Mouse (Mus musculus) adrenal gland, adult (tissue): Measurements from ENCODE around the gene Spint5.
"Not testable (repeated sequence)": the region's sequence is repeated elsewhere in the genome, so short reads cannot be mapped to it uniquely, and the experiment has no call there.

ENCODE experiments used
- DNase-seq, 2 experiments: peaks; one replicate each; pipeline ENCODE4 v3.0.0; 2022 to 2023; ENCODE audit warnings: low spot score in 1 of 2; ENCODE audit not compliant: inconsistent age in 2 of 2

Gene Spint5

DNA sequence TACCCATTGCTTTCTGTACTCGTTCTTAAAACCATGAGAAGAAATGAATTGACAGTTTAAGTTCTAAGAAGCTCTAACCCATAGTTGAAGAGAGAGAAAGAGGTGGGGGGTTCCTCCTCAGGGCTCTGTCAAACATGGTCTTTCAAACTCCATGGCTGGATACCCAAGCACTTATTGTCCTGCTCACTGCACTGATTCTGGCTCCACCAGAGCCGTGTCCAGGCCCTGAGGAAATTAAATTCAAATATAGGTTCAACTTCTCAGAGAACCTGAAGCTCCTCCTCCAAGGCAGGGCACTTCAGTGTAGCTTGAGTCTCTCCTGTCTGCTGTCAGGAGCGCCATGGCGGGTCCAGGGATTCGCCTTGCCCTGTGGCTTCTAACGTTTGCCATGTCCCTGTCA lies at the start of gene Spint5:
Gene Spint5 (plus strand): TSS at position 301 of the 400 bp plus-strand sequence.
- DNase-seq: no peak

DNA sequence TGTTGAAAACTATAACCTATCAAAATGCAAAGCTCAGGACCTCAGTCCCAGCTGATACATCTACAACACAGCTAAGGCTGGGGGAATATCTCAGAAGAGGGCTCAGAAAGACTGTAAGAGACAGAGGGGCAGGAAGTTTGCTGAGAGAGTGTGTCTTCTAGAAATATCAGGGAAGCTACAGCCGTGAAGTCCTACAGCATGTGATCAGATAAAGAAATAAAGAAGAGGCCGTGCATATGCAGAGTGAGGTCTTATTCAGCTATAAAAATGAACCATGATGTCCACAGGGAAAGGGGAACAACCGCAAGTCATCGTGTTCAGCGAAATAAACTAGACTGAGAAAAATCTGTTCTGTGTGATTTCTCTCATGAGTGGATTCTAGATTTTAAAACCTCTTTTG lies 44.8 kb upstream of the Spint5 start:
- no peak for DNase-seq

DNA sequence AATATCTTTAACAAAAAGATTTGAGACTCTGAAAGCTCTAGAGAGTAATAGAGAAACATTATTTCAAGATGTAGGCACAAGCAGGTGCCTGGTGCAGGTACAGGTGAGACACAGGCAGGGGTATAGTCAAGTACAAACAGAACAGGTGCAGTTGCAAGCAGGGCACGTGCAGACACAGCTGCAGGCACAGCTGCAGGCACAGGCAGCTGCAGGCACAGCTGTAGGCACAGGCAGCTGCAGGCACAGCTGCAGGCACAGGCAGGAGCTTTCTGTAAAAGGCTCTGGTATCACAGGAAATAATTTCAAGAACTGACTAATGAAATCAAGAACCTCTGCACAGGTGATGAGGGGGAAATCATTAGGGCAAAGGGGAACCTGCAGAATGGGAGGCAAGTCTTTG lies 44.2 kb upstream of the Spint5 start:
- no peak for DNase-seq

DNA sequence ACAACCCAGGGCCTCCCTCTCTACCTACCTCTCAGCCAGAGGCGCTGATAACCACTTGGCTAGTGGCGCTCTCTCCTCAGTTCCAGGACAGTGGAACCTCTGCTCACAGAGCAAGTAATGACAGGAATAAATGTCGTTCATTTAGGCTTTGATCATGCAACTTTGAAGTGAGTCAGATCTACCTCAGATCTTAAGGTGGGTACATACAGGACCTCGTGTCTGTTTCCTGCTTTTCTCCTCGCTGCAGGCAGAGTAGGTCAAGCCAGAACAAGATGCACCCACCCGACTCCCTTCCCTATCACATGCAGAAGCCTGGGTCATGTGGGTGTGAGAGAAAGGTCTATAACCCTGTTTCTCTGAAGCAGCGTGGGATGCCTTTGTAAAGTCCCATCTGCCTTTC lies 41.1 kb upstream of the Spint5 start, which contains the start of gene Wfdc11:
Gene Wfdc11 (minus strand): TSS at position 101 of the 400 bp plus-strand sequence.
- DNase-seq: no peak

DNA sequence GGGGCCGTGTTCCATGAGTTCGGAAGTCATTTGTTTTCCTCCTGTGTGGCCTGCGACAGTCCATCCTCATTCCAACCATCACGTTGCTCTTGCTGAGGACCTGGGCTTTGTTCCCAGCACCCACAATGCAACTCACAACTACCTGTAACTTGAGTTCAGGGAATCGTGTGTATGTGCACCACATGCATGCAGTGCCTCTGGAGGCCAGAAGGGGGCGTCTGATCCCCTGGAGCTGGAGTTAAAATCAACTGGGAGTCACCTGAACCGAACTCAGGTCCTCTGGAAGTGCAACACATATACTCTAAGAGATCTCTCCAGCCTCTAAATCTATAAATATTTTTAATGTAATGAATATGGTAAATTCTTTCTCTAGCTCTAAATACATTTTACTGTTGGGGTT lies 39.0 kb upstream of the Spint5 start:
- no peak for DNase-seq

DNA sequence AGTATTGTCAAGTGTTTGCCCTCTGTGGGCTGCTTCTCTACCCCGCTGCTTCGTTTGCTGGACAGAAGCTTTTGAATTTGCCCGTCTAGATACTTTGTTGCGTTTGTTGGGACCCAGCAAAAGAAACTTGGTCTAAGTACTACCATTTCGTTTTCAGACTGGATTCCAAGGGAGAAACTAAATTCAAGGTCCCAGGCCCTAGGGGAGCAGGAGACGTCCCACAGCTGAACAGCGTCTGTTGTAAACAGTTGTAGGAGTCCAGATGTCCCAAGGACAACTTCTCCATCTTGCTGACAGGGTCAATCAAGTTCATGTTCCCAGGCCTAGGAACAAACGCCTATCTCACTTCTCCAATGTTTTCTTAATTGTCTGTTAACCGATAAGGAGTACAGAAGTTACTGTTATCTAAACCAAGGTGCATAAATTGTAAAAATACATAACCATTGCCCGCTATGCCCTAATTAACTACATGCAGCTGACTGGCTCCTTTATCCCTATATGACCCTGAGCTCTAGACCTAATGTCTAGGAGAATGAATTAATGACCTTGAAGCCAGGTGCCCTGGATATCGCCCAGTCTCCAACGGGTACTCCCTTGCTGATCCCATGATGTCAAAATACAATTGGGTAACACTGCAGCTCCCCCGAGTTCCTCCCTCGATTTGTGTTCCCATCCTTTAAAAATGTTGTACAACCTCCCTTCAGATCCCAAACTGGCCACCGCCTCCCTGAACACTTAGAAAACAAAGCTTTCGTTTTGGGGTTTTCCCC lies 38.0 kb upstream of the Spint5 start:
- DNase-seq: peak in 1 of 2 experiments; percentile 20

DNA sequence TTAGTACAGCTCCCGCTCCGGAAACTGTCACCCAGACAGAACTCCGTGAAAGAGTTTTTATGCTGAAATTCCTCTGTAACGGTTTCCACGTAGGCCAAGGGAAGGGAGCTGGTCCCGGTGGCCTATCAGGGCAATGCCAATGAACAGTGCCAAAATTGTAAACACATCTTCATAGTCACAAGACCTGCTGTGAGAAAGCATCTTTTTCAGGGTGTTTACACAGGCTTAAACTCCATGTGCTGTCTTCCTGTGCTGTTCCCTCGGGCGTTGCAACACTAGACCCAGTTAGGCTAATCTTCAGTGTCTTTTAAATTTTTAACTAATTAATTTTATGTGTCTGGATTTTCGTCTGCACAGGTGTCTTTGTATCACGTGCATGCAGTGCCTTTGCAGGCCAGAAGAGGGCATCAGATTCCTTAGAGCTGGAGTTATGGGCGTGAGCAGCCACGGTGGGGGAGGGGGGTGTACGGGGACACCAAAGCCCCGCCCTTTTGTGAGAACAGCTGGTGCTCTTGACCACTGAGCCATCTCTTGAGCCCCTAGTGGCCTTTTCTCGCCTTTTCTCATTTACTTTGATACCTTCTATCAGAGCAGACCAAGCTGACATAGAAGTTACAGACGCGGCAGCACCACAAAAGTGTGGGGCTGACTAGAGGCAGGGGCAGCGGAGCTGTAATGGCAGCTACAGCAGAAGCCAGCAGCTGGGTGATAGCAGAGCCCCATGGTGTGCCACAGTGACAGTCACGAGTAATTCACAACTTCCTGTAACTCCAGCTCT lies 36.1 kb upstream of the Spint5 start:
- DNase-seq: peak; percentile 60 to 82

DNA sequence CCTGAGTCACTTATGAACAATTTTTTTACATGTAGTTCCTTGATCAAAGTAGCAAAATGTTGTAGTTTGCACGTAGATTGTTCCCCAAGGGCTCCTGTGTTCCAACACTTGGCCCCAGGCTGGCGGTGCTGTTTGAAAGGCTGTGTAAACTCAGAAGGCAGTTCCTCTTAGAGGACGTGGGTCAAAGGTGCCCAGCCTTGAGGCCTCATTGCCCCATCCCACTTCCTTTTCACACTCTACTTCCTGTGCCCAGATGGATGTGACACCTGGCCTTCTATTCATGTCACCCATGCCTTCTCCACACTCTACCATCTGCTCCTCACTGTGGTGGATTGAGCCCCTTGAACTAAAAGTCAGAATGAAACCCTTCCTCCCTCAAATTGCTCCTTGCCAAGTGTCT lies 35.2 kb upstream of the Spint5 start:
- DNase-seq: peak in 1 of 2 experiments; percentile 29

DNA sequence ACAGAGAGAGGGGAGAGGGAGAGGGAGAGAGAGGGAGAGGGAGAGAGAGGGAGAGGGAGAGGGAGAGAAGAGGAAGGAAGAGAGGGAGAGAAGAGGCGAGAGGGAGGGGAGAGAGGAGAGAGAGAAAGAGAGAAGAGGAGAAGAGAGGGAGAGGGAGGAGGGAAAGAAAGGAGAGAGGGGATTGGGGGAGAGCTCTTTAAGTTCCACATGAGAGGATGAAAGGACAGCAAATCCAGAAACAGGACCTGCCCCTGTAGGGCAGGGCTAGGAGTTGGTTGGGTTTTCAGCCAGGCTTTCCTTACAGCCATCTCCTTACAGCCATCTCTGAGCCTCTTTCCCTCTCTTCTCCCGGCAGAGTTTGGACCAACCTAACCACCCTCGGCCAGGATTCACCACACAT lies 30.3 kb upstream of the Spint5 start, which contains the start of gene Wfdc13:
Gene Wfdc13 (plus strand): TSS at position 301 of the 400 bp plus-strand sequence.
- no peak for DNase-seq

DNA sequence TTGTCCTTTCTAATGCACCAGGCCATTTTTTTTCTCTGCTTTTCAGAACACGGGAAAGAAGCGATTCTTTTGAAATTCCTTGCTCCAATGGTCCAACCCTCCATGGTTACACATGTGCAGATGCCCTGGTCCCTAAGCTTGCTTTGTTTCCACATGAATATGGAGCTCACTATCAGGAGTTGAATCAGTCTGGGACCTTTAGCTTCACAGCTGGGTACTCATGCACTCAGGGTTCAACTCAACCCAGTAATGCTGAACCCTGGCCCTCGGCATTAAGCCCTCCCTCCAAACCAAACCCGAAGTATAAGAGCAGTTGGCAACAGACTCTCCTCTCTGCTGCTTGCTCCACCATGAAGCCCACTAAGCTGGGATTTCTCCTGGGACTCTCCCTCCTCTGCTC lies 16.9 kb upstream of the Spint5 start, which contains the start of gene Spint4:
Gene Spint4 (plus strand): TSS at position 301 of the 400 bp plus-strand sequence.
- DNase-seq: no peak

DNA sequence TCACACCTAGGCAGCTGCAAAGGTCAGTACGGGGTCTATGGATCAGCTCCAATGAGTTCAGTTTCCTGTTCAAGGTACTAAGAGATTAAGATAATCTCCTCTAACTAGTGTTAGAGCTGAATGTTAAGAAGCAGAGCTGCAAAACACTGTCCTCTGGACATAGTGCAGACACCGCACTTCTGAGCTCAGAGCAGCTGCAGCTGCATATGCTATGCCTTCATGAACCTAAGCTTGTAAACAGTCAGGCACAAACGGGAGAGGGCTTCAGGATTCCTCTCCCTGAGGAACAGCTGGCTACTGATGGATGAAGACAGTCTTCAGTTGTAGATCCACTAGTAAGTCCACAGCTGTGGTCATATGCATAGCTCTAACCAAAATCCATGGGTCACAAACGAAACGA lies 14.1 kb upstream of the Spint5 start:
- no peak for DNase-seq

DNA sequence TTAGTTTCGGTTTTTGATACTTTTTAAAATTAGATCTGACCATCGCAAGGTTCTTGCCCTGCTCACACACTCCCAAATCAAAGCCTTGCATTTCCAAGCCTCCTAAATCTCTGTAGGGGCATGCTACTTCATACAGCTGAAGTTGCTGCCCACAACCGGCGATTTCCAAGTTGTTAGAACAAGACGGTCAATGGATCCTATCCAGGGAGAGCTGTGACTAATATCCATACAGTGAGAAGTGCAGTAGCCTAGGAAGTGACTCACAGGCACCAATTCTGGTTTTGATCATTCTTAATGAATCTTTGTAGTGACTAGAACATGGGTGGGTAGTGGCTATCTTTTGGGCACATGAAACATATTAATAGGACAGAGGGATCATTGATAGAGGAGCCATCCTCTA lies 13.3 kb upstream of the Spint5 start:
- no peak for DNase-seq

DNA sequence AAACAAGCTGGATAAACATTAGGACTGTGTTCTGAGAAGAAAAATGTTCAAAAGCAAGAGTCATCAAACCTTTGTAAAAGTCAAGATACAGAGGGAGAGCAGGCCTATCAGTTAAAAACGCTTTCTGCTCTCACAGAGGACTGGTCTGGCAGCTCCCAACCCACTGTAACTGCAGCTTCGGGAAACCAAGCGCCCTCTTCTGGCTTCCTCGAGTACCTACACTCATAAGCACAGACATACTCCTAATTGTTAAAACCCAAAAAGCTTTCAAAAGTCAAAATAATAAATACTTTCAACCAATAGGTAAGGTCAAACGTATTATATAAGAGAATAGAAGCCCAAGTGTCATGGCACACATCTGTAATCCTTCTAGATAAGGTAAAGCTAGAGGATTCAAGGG lies 10.9 kb upstream of the Spint5 start:
- DNase-seq: no peak

DNA sequence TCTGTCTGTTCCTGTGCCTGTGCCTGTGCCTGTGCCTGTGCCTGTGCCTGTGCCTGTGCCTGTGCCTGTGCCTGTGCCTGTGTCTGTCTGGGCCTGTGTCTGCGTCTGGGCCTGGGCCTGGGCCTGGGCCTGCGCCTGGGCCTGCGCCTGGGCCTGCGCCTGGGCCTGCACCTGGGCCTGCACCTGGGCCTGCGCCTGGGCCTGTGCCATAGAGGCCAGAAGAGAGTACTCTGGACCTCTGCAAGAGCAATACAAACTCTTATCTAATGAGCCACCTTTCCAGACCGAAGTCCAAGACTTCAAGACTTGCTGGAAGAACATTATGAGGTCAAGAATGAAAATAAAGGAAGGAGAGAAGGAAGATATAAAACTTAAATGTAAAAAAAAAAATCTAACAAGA lies 9.8 kb upstream of the Spint5 start:
- DNase-seq: no peak

DNA sequence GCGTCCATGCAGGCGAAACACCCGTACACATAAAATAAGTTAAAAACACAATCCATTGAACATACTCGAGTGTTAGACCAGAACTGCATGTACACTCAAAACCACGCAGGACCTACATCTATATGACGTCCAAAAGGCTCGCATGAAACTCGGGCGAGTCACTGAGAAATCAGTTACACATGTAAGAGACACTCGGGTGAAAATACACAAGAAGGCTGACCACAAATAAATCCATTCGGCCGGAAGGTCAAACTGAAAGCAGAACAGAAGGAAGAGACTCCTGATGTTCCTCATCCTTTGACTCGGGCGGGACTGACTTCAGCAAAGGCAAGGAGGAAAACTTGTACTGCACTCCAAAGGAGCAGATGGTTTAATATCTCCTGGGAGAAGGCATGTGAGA lies 9.1 kb upstream of the Spint5 start:
- no peak for DNase-seq

DNA sequence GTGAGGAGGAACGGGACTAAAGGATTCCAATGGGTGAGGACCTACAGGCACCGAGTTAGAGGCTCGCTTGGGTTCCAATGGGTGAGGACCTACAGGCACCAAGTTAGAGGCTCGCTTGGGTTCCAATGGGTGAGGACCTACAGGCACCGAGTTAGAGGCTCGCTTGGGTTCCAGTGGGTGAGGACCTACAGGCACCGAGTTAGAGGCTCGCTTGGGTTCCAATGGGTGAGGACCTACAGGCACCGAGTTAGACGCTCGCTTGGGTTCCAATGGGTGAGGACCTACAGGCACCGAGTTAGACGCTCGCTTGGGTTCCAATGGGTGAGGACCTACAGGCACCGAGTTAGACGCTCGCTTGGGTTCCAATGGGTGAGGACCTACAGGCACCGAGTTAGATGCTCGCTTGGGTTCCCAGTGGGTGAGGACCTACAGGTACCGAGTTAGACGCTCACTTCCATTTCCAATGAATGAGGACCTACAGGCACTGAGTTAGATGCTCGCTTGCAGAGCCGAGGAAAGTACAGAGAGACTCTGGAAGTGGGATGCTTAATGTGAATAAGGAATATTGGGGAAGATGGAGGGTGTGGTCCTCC lies 1.2 kb downstream of the Spint5 start:
- not testable (repeated sequence) for DNase-seq

DNA sequence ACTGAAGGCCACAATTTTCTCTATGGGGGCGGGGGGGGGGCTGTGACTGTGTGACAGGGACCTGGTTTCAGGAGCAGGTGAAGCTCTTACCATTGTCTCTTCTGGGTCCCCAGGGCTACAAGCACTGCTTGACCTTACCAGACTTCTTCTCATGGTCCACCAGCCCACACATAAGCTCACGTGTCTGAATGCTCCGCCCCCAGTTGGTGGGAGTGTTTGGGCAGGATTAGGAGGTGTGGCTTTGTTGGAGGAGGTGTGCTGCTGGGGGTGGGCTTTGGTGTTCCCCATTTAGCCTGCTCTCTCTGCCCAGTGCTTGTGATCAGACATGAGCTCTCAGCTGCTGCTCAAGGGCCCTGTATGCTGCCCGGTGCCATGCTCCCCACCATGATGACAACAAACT lies 8.2 kb downstream of the Spint5 start:
- DNase-seq: no peak

DNA sequence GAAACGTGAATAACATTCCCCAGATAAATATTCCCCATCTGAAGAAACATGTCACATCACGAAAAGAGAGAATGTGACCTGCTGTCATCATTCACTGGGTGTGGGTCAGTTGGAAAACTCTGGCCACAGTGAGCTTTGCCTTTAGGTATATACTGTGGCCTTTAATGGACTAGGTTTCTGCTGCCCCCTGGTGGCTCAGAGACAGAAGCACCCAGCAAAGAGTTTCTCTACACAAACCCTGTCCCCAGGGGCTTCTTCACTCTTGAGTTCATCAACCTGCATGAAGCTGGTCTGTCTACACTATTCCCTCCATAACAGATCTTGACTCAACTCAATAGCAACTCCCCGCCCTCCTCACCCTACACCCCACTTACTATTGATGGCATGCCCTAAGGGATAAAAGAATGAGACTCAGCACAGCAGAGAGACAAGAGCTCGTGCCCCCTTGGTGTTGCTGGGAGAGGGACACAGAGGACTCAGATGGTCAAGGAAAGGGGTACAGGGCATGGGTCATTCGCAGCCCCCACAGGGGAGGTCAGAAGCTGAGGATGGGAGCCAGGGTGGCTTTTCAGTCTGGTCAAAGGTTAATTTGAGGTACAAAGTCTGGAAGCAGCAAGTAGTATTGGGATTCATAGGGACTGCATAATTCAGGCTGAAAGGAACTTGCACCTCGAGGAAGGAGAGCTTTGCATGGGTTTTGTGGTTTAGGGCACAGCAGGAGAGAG lies 11.0 kb downstream of the Spint5 start:
- DNase-seq: peak; percentile 55 to 86

DNA sequence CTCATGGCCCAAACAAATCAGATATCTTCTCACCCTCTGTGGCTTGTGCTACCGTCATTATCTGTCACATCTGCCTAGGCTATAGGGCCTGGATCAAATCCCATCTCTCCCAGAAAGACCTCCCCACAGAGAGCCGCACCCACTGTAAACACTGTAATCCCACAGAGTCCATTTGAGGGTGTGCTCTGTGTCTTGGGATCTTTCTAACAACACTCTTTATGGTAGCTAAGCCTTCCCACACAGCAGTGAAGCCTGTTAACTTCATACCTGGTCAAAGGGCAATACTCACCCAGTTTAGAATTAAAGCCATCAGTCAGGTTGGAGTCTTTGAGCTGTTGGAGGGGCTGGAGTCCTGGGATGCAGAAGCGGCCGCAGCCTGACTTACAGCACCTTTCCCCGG lies 16.6 kb downstream of the Spint5 start:
- no peak for DNase-seq

DNA sequence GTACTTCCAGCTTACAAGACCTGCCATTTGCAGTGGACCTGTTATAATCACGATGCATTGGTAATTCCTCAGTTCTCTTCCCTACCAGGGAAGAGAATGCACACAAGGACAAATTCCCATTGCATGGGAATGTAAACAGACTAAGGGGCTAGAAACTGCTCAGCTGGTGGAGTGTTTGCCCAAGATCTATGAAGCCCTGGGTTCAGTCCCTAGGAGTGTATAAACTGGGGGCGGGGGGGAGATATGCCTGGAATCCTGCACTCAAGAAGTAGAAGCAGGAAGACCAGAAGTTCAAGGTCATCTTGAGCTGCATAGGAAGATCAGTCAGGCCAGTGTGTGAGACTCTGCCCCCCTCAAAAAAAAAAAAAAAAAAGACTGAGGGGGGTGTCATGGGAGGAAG lies 18.2 kb downstream of the Spint5 start:
- no peak for DNase-seq

DNA sequence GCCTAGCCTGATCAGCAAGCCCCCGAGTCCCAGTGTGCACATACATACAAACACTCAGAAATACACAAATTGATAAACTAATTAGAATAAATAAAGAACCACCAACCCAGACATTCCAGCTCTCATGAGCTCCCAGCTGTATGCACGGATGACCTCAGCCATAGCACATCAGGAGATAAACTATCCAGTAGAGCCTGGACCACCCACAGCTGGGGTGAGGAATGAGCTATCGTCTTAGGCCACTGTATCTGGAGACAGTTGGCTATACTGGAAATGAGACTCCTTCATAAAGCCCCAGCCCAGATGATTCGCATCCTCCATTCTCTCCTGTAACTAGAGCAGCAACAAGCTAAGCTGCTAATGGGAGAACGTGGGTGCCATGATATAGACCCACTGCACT lies 19.7 kb downstream of the Spint5 start:
- DNase-seq: no peak
